In genomic region chr6:49073304-49074116, GRCm38 (mm10) we compare ENCODE assay signal across 8 mouse cellular contexts. TPM values are rescaled to one million over a fixed set of nuclear protein-coding genes. Genes with fewer than 3 reads are reported as not detected.
A peak's percentile ranks its signal among the peaks of the same experiment; 100 is the strongest.
DNase-seq lines count a peak whose midpoint lies in the region; ATAC-seq and TF ChIP-seq lines count a peak whose summit lies in the region.

TSS of gene Malsu1 (plus strand) at chr6:49073795.

- H3K27ac ChIP-seq in hindbrain, embryonic 13.5 days, result peak within 1 kb of the TSS; percentile 89

- TF ChIP-seq CTCF in Patski (IDR thresholded peaks at IDR 0.05), result peak; percentile 45

- H3K4me2 ChIP-seq in hindbrain, embryonic 13.5 days, result peak within 1 kb of the TSS; percentile 77

- in situ Hi-C loops in Patski (cut with MboI; ENCODE audit: low pct_unique_long_range_greater_than_20kb), result no loop called here

- H3K27me3 ChIP-seq in Patski, result no peaks in the 10 kb centered on the region
- H3K27me3 ChIP-seq in hindbrain, embryonic 13.5 days, result no peaks in the 10 kb centered on the region

- peak; percentile 88 for ATAC-seq in Patski
- ATAC-seq in hindbrain, embryonic 13.5 days (ENCODE audit: low FRiP score), result peak; percentile 96

- H3K9ac ChIP-seq in hindbrain, embryonic 13.5 days, result peak within 1 kb of the TSS; percentile 97

- CTCF ChIA-PET in Patski (lab: Charles Lee), result interaction anchor here (0.7 to 0.9 kb wide), 2 partner anchors 10 to 16 kb away, joined by 3 read pairs; no protein-coding TSS in a partner anchor

- H3K36me3 ChIP-seq in hindbrain, embryonic 13.5 days, result no peaks in the 10 kb centered on the region

- peak within 1 kb of the TSS; percentile 98 for H3K4me3 ChIP-seq in hindbrain, embryonic 13.5 days

- no peaks in the 10 kb centered on the region for H3K9me3 ChIP-seq in hindbrain, embryonic 13.5 days

- peak; percentile 67 for DNase-seq in Patski (ENCODE audit: low read depth, low spot score)
- peak; percentile 94 to 96 for DNase-seq in cerebellum, postnatal 14 days
- DNase-seq in frontal cortex, postnatal 14 days (ENCODE audit: low spot score in 2 of 2), result peak; percentile 88 to 93
- peak; percentile 92 to 93 for DNase-seq in layer of hippocampus, postnatal 25 days (ENCODE audit: extremely low spot score in 1 of 2, low spot score in 1 of 2)
- DNase-seq in lung, postnatal 25 days (ENCODE audit: low spot score), result peak; percentile 96
- DNase-seq in retina, embryonic 14.5 days (ENCODE audit: low spot score), result peak; percentile 96
- DNase-seq in thymus, postnatal 4 days, result peak; percentile 96

- under 1% methylated on average over 49 of the region's 49 CpGs for WGBS in hindbrain, embryonic 13.5 days

- peaks cover 20% of the 10 kb centered on the region for H3K4me1 ChIP-seq in hindbrain, embryonic 13.5 days (replicated peaks)

- POLR2A ChIA-PET in Patski (lab: Charles Lee), result interaction anchor here (0.6 kb wide), 1 partner anchor 510 kb away, joined by 3 read pairs; no protein-coding TSS in a partner anchor

RNA-seq across cellular contexts. Expression of gene Malsu1, which starts in this region (rescaled TPM):
- 48.0 TPM for polyA plus RNA-seq in Patski (2021)
- polyA plus RNA-seq in hindbrain, embryonic 13.5 days (2015; fragmentation: Nextera tagmentation; extraction: Ambion mirVana), result 60.7 and 73.6 TPM in 2 replicates
- total RNA-seq in layer of hippocampus, postnatal 25 days (2021), result 10 to 100 TPM; 22.8 to 28.3 TPM

Comparison
In these comparisons a context has a peak if more than half of its experiments do, and no peak if none do; other contexts are left out.
1. Peak in every context shown above with its lines: DNase-seq, ATAC-seq, H3K4me3 ChIP-seq and H3K27ac ChIP-seq.